Mouse (Mus musculus) C2C12 (cell line): ENCODE measurements around the gene Rbm4b. TPM values are rescaled to one million over a fixed set of nuclear protein-coding genes. Genes with fewer than 3 reads are reported as not detected.

Experiments
- H3K27me3 ChIP-seq: one replicate; pipeline ENCODE4 v1.6.1; 2011; ENCODE audit not compliant: control insufficient read depth, insufficient read depth, insufficient read length
- H3K36me3 ChIP-seq: one replicate; pipeline ENCODE4 v1.6.1; 2011; ENCODE audit not compliant: control insufficient read depth, insufficient read depth
- H3K4me3 ChIP-seq: one replicate; pipeline ENCODE4 v1.5.1; 2011; ENCODE audit warnings: mild to moderate bottlenecking, control low read depth; ENCODE audit not compliant: poor library complexity, insufficient read depth, severe bottlenecking
- H3K79me2 ChIP-seq: one replicate; pipeline ENCODE4 v1.6.1; 2011; ENCODE audit not compliant: control insufficient read depth, insufficient read depth
- H3K79me3 ChIP-seq: one replicate; pipeline ENCODE4 v1.6.1; 2011; ENCODE audit warnings: low read depth, control low read depth
- H3ac ChIP-seq: one replicate; pipeline ENCODE3; 2011; ENCODE audit warnings: low read depth; ENCODE audit not compliant: control insufficient read depth, insufficient read length
- CEBPB ChIP-seq: IDR thresholded peaks from one replicate; pipeline ENCODE4 v1.6.1; 2011; ENCODE audit warnings: low read depth, mild to moderate bottlenecking, control low read depth, moderate library complexity
- CTCF ChIP-seq: IDR thresholded peaks from one replicate; pipeline ENCODE4 v1.5.1; 2011; ENCODE audit not compliant: control insufficient read depth, insufficient read depth, insufficient read length
- FOSL1 ChIP-seq: IDR thresholded peaks from one replicate; pipeline ENCODE4 v1.8.0; 2011; ENCODE audit warnings: mild to moderate bottlenecking, low read length; ENCODE audit not compliant: poor library complexity, insufficient read depth, severe bottlenecking
- MAX ChIP-seq: IDR thresholded peaks from one replicate; pipeline ENCODE4 v1.6.1; 2011; ENCODE audit warnings: mild to moderate bottlenecking, control low read depth
- MYOD1 ChIP-seq: IDR thresholded peaks from one replicate; pipeline ENCODE4 v1.6.1; 2011; ENCODE audit warnings: low read depth; ENCODE audit not compliant: control insufficient read depth, insufficient read length
- MYOG ChIP-seq: IDR thresholded peaks from one replicate; pipeline ENCODE4 v1.6.1; 2011; ENCODE audit not compliant: control insufficient read depth, insufficient read length; ENCODE audit errors: extremely low read depth
- USF1 ChIP-seq: IDR thresholded peaks from one replicate; pipeline ENCODE4 v1.6.1; 2011; ENCODE audit warnings: low read depth, mild to moderate bottlenecking, control low read depth, moderate library complexity
- long read RNA-seq, 2 experiments: library from polyadenylated mRNA; unstranded; transcript quantifications; one replicate each; pipeline ENCODE4 v2.0.0; 2019 to 2020
- polyA plus RNA-seq: library from polyadenylated mRNA; unstranded; fragments of >200 nt; fragmentation: generic; extraction: Trizol; gene quantifications from one replicate; pipeline ENCODE4 v1.2.1, GENCODE M21; 2012; ENCODE audit warnings: missing spikeins

Rbm4b gene
- polyA plus RNA-seq = 8.8 TPM
- long read RNA-seq, experiment 1, full-length matches to known transcripts = 20 of 21 reads
- long read RNA-seq, experiment 1, partial matches to known transcripts = 0 of 21 reads
- long read RNA-seq, experiment 1, other reads (novel, unspliced or antisense) = 1 of 21 reads
- long read RNA-seq, experiment 2, full-length matches to known transcripts = 48 of 52 reads
- long read RNA-seq, experiment 2, partial matches to known transcripts = 0 of 52 reads
- long read RNA-seq, experiment 2, other reads (novel, unspliced or antisense) = 4 of 52 reads

DNA sequence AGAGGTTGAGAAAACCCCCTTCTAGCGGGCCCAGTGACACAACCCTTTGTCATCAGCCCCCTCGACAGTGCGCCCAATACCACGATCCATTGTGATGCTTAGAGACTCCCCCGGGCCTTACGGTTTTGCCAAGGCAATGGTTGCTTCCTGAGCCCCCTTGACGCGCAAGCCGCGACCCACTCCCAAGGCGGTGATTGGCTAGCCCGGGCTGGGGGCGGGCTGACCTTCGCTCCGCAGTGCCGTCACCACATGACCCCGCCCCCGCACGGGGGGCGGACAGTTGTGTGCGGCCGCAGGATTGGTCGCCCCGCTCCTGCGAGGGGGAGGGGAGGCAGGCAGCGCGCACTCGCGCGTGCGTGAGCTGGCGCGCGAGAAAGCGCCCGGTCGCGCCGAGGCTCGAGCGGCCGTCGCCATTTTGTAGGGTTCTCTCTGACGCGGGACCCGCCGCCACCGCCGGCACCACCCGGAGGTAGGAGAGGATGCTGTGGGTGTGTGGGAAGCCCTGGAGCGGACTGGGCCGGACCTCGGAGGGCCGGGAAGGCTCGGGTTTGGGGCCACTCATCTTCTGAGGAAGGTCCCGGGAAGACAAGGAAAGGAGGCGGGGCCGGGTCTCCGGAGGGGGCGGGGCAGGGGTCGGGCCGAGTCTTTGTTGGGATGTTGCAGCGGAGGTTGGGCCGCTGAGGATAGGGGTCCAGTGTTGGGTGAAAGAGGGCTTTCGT lies at the start of gene Rbm4b:
TSS of gene Rbm4b (plus strand) at position 305 of the 719 bp plus-strand sequence.
- Histone ChIP-seq H3K36me3 (peaks cover 26% of the 10 kb centered on the region), H3K79me3 (peaks cover 18% of the 10 kb centered on the region), H3K79me2 (peaks cover 40% of the 10 kb centered on the region), H3ac (peak within 1 kb of the TSS; percentile 95), H3K4me3 (peak within 1 kb of the TSS; percentile 52), H3K27me3 (no peaks in the 10 kb centered on the region)
- peak; percentile 51 for TF ChIP-seq USF1
- TF ChIP-seq MAX = peak; percentile 34
- TF ChIP-seq MYOG = no peak

- TF ChIP-seq CEBPB (no peak), CTCF (no peak), FOSL1 (no peak), MYOG (no peak)
- no peaks in the 10 kb centered on the region for H3K79me3 ChIP-seq
- peaks cover 11% of the 10 kb centered on the region for H3K27me3 ChIP-seq
- H3K4me3 ChIP-seq = no peak overlapping the region
- H3K36me3 ChIP-seq = no peaks in the 10 kb centered on the region
- H3ac ChIP-seq = no peak overlapping the region
- H3K79me2 ChIP-seq = no peaks in the 10 kb centered on the region
Measured at GRCm38 (mm10) chr19:4708765-4709164, 47.5 kb upstream of the Rbm4b start.

- TF ChIP-seq MYOD1 = no peak
- no peak for TF ChIP-seq MAX
- no peak for TF ChIP-seq MYOG
- no peak for TF ChIP-seq FOSL1
- no peak for TF ChIP-seq USF1
- TF ChIP-seq CTCF = no peak
- no peak for TF ChIP-seq CEBPB
- Histone ChIP-seq H3ac (no peak within 1 kb of the TSS), H3K79me3 (no peaks in the 10 kb centered on the region), H3K36me3 (no peaks in the 10 kb centered on the region), H3K27me3 (peaks cover 11% of the 10 kb centered on the region), H3K79me2 (no peaks in the 10 kb centered on the region), H3K4me3 (no peak within 1 kb of the TSS)
Measured at GRCm38 (mm10) chr19:4711098-4711600, 45.1 kb upstream of the Rbm4b start, which contains the start of gene Sptbn2. Gene Sptbn2, plus strand, starts transcription at chr19:4711167.

- no peak overlapping the region for H3K4me3 ChIP-seq
- TF ChIP-seq MAX (no peak), FOSL1 (no peak), USF1 (no peak), CTCF (no peak), MYOG (no peak), CEBPB (no peak), MYOD1 (no peak)
- no peaks in the 10 kb centered on the region for H3K36me3 ChIP-seq
- no peak overlapping the region for H3ac ChIP-seq
- peaks cover 11% of the 10 kb centered on the region for H3K27me3 ChIP-seq
- H3K79me3 ChIP-seq = no peaks in the 10 kb centered on the region
- no peaks in the 10 kb centered on the region for H3K79me2 ChIP-seq
Measured at GRCm38 (mm10) chr19:4711601-4712155, 44.6 kb upstream of the Rbm4b start.

- Histone ChIP-seq H3K79me3 (no peaks in the 10 kb centered on the region), H3K27me3 (peaks cover 11% of the 10 kb centered on the region), H3ac (no peak overlapping the region), H3K36me3 (no peaks in the 10 kb centered on the region), H3K79me2 (no peaks in the 10 kb centered on the region), H3K4me3 (no peak overlapping the region)
- TF ChIP-seq FOSL1 = no peak
- TF ChIP-seq USF1 = no peak
- TF ChIP-seq CEBPB = no peak
- no peak for TF ChIP-seq MYOD1
- TF ChIP-seq MAX = no peak
- TF ChIP-seq CTCF = no peak
- no peak for TF ChIP-seq MYOG
Measured at GRCm38 (mm10) chr19:4712156-4712780, 44.0 kb upstream of the Rbm4b start.
